Mouse (Mus musculus) brain, embryonic 14.5 days (tissue): ENCODE data around the gene Fndc1.

Experiments
- CTCF ChIP-seq: fragments of 200-500 bp; IDR thresholded peaks from 2 replicates; pipeline ENCODE4 v1.5.1; 2012; ENCODE audit warnings: inconsistent platforms, mild to moderate bottlenecking, moderate library complexity, borderline replicate concordance; ENCODE audit not compliant: insufficient read depth, insufficient read length; ENCODE audit errors: extremely low read depth
- POLR2A ChIP-seq: fragments of 200-500 bp; IDR thresholded peaks from 2 replicates; pipeline ENCODE4 v1.6.1; 2012; ENCODE audit warnings: mild to moderate bottlenecking, inconsistent platforms, borderline replicate concordance; ENCODE audit not compliant: poor library complexity, insufficient read depth, insufficient read length, severe bottlenecking; ENCODE audit errors: extremely low read depth

DNA sequence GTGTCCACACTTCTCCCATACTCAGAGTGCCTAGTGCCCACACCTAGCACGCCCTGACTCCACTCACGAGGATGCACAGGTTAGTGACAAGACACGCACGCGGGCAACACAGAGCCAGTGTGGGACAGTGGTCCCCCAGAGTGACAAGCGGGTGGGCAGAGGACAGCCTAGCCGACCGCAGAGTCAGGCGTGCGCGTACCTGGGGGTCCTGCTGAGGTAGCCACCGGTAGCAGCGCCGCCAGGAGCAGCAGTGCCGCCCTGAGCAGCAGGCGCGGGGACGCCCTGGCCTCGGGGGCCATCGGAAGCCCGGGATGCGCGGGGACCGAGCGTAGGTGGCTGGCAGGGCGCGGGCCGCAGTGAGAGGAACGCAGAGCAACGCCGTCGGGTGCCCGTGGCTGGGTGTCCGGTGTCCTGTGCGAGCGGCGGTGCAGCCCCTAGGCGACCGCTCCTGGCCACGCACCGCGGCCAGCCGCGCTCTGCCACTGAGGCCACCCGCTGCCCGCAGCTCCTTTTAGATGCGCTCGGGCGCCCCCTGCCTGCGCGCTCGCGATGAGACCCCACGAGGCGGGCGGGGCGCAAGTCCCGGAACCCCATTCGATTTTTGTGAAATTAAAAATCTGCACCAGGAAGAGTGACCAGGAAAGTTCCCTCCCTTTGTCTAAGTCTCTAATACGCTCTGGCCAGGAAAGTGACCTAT lies at the start of gene Fndc1:
- TF ChIP-seq POLR2A (no peak), CTCF (peak; percentile 76)
